In genomic region chr16:58514565-58514964, GRCm38 (mm10) we compare ENCODE assay signal across 8 mouse cellular contexts. TPM values are rescaled to one million over a fixed set of nuclear protein-coding genes. Genes with fewer than 3 reads are reported as not detected.
DNase-seq lines count a peak whose midpoint lies in the region; ATAC-seq and TF ChIP-seq lines count a peak whose summit lies in the region.

No protein-coding gene starts in this region.

- no peak overlapping the region for H3K4me2 ChIP-seq in midbrain, embryonic 11.5 days

- no peak overlapping the region for H3K9ac ChIP-seq in midbrain, embryonic 11.5 days (ENCODE audit: low read length)

- peak overlapping the region; percentile 69; the same call in 1 of the 2 replicates for H3K27ac ChIP-seq in kidney, adult 2 months (ENCODE audit: insufficient read depth, low read depth, low read length)
- H3K27ac ChIP-seq in midbrain, embryonic 11.5 days (ENCODE audit: low read depth, low read length): no peak overlapping the region

- H3K27me3 ChIP-seq in kidney, adult 2 months (replicated peaks; ENCODE audit: control insufficient read depth, insufficient read depth, low read length): no peaks in the 10 kb centered on the region
- H3K27me3 ChIP-seq in midbrain, embryonic 11.5 days (ENCODE audit: control insufficient read depth, insufficient read depth, low read length): no peaks in the 10 kb centered on the region

- H3K9me3 ChIP-seq in midbrain, embryonic 11.5 days (ENCODE audit: control insufficient read depth, low read length): no peaks in the 10 kb centered on the region

- no peak for TF ChIP-seq POLR2A in kidney, adult 2 months (IDR thresholded peaks at IDR 0.05; ENCODE audit: low read depth, low read length)

- peak; percentile 92 for DNase-seq in heart, adult 11 months
- no peak for DNase-seq in heart, postnatal 4 days
- DNase-seq in adrenal gland, postnatal 25 days: peak; percentile 19
- peak; percentile 56 for DNase-seq in kidney, adult 2 months
- DNase-seq in lung, postnatal 4 days: peak; percentile 49 to 55
- peak; percentile 57 for DNase-seq in thymus, postnatal 36 days
- no peak for DNase-seq in midbrain, embryonic 11.5 days (ENCODE audit: low spot score, missing footprints)

- peaks cover 22% of the 10 kb centered on the region for H3K4me1 ChIP-seq in kidney, adult 2 months (ENCODE audit: control insufficient read depth, insufficient read depth, low read length)
- H3K4me1 ChIP-seq in midbrain, embryonic 11.5 days (ENCODE audit: control insufficient read depth, insufficient read depth, low read length): peaks cover 9% of the 10 kb centered on the region; the same call in 1 of the 2 replicates

- no peak overlapping the region for H3K4me3 ChIP-seq in kidney, adult 2 months (ENCODE audit: insufficient read depth, low read depth, low read length)
- no peak overlapping the region for H3K4me3 ChIP-seq in midbrain, embryonic 11.5 days (ENCODE audit: low read depth, low read length)

- ATAC-seq in midbrain, embryonic 11.5 days (ENCODE audit: low FRiP score): no peak
- no peak for ATAC-seq in frontal cortex, adult (ENCODE audit: low TSS enrichment)

- 73% methylated on average over 9 of the region's 9 CpGs for WGBS in kidney, adult 2 months
- 91% methylated on average over 9 of the region's 9 CpGs for WGBS in midbrain, embryonic 11.5 days

- TF ChIP-seq CTCF in kidney, adult 2 months (conservative IDR thresholded peaks at IDR 0.05; ENCODE audit: insufficient read depth, insufficient read length, low read depth, low read length): peak; percentile 75

- H3K36me3 ChIP-seq in kidney, adult 2 months (ENCODE audit: control insufficient read depth, insufficient read depth, low read length): no peaks in the 10 kb centered on the region
- no peaks in the 10 kb centered on the region for H3K36me3 ChIP-seq in midbrain, embryonic 11.5 days (ENCODE audit: control insufficient read depth, insufficient read depth, low read length)

RNA-seq across cellular contexts. Expression of gene St3gal6, which starts 9.5 kb away (rescaled TPM):
- total RNA-seq in heart, postnatal 4 days (2021): 10 to 100 TPM; 23.4 to 29.1 TPM
- 22.6 and 24.6 TPM in 2 replicates for total RNA-seq in adrenal gland, postnatal 25 days (2021)
- 32.5 and 36.6 TPM in 2 replicates for polyA plus RNA-seq in kidney, adult 2 months (2012; rRNA removed)
- 10.4 and 11.8 TPM in 2 replicates for polyA plus RNA-seq in midbrain, embryonic 11.5 days (2014; fragmentation: Nextera tagmentation; extraction: Ambion mirVana)

Comparison
In these comparisons a context has a peak if more than half of its experiments do, and no peak if none do; other contexts are left out.
1. DNase-seq: peak in heart, adult 11 months (single experiment), adrenal gland, postnatal 25 days (single experiment), kidney, adult 2 months (single experiment), lung, postnatal 4 days (2 of 2) and thymus, postnatal 36 days (2 of 2); none in heart, postnatal 4 days (single experiment) and midbrain, embryonic 11.5 days (single experiment).